Mouse (Mus musculus) erythroblast, embryonic 14.5 days (primary cell): ENCODE results near the gene Igsf9.

ENCODE experiments used
- GATA1 ChIP-seq: IDR thresholded peaks from 2 replicates; pipeline ENCODE4 v1.6.1; 2012; ENCODE audit warnings: low read length, inconsistent platforms, mixed read lengths
- TAL1 ChIP-seq: IDR thresholded peaks from 3 replicates; pipeline ENCODE4 v1.6.1; 2012; ENCODE audit warnings: low read length, inconsistent platforms, mixed read lengths

GRCm38 (mm10) chr1:172513525-172514212, 32.1 kb downstream of the Igsf9 start:
- no peak for TF ChIP-seq GATA1
- no peak for TF ChIP-seq TAL1
